Mouse (Mus musculus) WW6 (cell line): ENCODE results near the gene Dnaja4.
"Not testable (repeated sequence)": the region's sequence is repeated elsewhere in the genome, so short reads cannot be mapped to it uniquely, and the experiment has no call there.

Source experiments
- DNase-seq: peaks from one replicate; pipeline ENCODE4 v3.0.0-alpha.2; 2013; ENCODE audit warnings: low read depth, low spot score

Gene Dnaja4

GRCm38 (mm10) chr9:54698318-54699086 lies at the start of gene Dnaja4:
TSS of gene Dnaja4 (plus strand) at chr9:54698873.
- no peak for DNase-seq

- DNase-seq = no peak
These were observed 49.3 kb upstream of the Dnaja4 start for GRCm38 (mm10) chr9:54649360-54649759.

DNA sequence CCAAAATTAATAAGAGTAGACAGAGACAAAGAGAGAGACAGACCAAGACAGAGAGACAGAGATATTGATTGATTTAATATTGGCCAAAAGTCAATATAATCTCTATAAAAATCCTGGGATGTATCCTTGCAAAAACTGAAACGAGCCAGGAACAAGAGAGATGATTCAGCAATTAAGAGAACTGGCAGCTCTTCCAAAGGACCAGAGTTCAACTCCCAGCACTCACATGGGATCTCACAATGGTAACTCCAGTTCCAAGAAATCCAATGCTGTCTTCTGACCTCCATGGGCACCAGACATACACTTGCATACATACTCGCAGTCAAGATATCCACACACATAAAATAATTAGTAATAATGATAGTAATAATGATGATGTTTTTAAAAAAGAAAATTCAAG lies 45.9 kb upstream of the Dnaja4 start:
- no peak for DNase-seq

DNA sequence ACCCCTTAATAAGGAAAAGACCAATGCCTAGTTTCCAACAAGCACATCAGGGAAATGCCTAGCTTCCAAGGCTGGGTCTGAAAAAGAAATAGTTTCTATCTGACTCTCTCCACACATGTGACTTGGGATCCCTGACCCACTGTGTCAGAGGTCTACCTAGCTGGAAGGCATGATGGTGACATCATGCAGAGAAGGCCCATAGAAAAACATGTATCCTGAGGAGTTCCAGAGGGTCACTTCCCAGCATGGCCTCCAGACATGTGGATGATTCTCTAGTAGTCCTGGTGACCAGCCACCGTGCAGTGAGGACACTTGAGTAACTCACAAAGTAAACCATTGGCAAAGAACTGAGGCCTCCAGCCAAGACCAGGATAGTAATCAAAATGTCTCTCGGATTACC lies 42.8 kb upstream of the Dnaja4 start:
- no peak for DNase-seq

GRCm38 (mm10) chr9:54656402-54656801 lies 42.3 kb upstream of the Dnaja4 start:
- no peak for DNase-seq

- DNase-seq = no peak
These were observed 39.9 kb upstream of the Dnaja4 start for GRCm38 (mm10) chr9:54658773-54659172.

DNA sequence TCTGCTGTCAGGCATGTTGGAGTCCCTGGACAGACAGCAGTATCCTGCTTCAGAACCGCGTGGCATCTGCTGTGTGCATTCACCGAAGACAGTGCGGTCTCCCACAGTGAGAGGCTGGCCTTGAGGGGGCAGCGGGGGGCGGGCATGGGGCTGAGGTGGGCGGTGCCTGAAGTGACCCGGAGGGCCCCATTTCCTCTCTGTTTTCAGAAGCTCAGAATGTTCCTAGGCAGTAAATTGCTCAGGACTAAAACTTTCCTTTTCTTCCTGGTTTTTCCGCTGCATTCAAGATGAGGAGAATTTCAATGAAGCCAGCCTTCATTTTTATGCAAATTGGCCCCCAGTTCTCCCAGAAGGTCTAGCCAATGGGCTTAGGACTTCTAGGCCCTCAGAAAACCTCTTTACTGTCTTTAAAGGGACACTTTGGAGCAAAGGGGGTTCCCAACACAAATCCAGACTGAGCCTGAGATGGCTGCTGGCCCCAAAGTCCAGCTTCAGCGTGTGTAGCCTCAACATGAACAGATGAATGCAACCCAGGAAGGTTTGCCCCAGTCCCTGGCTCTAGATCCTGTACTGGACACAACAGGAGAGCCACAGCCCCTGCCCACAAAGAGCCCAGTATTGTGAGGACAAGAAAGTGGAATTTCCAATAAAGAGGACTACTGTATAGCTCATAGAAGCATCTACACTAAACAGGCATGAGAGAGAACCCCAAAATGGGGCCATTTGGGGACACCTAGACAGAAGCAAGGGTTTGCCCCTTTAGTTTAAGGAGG lies 36.9 kb upstream of the Dnaja4 start, which contains the start of gene Acsbg1:
Gene Acsbg1 (minus strand): TSS at position 266 of the 773 bp plus-strand sequence.
- no peak for DNase-seq

GRCm38 (mm10) chr9:54664358-54664757 lies 34.3 kb upstream of the Dnaja4 start:
- DNase-seq = no peak

GRCm38 (mm10) chr9:54666116-54666515 lies 32.6 kb upstream of the Dnaja4 start:
- no peak for DNase-seq

DNA sequence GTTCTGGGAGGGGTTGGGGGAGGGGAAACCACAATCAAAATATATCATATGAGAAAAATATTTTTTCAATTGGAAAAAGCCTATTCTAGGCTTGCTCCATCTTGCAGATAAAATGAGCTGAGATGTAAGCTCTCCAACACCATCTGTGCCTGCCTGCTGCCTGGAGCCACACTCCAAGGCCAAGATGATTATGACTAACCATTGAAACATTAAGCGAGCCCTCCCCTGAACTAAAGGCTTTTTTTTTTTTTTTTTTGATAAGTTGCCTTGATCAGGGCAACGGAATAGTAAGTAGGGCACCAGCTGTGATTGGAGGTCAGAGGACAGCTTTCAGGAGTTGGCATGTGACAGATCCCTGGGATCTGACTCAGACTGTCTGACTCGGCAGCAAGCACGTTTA lies 30.2 kb upstream of the Dnaja4 start:
- DNase-seq = no peak

- no peak for DNase-seq
These were observed 26.7 kb upstream of the Dnaja4 start for GRCm38 (mm10) chr9:54671962-54672361.

- DNase-seq = no peak
These were observed 24.8 kb upstream of the Dnaja4 start for GRCm38 (mm10) chr9:54673887-54674286.

DNA sequence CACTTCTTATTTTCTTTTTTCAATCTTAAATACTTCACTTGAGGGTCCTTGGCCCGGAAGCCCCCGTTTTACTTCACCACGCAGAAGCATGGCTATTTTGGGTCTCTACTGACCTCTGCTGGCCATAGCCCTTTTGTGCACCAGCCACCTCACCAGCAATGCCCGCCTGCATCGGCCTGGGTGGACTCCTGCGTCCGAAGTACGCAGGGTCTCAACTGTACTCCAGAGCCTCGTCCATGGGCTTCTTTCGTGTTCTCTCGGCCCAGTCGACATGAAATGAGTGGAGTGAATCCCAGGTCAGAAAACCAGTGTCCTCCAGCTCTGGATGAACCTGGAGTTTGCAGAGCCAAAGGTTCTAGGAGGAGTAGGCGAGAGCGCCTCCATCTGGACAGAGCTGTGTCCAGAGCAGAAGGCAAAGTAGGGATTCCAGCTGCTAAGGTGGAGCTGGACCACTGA lies 22.1 kb upstream of the Dnaja4 start:
- no peak for DNase-seq

DNA sequence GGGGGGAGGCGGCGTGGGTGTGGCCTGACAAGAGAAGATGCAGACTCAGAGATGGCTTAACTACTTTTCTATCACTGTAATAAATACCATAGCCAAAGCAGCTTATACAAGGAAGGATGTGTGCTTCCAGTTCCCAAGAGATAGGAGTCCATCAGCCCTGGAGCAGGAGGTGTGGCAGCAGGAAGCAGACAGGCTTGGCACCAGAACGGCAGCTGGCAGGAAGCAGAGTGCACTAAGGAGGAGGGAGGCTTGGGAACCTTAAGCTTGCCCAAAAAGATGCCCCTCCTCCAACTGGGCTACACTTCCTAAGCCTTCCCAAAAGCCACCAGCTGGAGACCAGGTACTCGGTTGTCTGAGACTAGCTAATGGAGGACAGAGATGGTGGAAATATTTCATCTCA lies 15.8 kb upstream of the Dnaja4 start:
- DNase-seq = no peak

DNA sequence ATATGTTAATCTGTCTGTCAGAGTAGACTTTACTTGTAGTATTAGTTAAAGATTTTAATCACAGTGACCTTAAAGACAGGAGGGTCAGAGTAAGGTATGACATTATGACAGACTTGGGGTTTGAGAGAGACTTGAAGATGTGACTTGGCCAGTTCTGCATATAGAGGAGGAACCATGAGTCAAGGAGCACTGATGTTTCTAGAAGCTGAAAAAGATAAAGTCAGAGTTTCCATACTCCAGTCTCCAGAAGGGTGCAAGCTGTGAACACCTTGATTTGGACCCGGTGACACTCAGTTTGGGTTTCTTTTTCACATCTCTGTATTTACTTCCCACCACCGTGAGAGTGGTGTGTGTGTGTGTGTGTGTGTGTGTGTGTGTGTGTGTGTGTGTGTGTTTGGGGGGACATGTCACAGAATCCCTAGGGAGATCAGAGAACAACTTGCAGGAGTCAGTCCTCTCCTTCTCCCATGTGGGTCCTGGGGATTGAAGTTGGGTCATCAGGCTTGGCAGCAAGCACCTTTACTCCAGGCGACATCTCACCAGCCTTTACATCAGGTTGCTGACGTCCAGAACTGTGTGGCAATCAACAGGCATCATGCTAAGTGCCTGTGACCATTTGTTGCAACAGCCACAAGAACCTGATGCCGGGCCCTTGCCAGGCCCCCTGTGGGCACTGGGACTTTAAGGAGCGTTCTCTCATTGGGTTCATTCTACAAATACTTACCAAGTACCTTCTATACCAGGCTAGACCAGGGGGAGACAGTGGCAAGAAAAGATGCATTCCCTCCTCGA lies 14.7 kb upstream of the Dnaja4 start:
- no peak for DNase-seq

DNA sequence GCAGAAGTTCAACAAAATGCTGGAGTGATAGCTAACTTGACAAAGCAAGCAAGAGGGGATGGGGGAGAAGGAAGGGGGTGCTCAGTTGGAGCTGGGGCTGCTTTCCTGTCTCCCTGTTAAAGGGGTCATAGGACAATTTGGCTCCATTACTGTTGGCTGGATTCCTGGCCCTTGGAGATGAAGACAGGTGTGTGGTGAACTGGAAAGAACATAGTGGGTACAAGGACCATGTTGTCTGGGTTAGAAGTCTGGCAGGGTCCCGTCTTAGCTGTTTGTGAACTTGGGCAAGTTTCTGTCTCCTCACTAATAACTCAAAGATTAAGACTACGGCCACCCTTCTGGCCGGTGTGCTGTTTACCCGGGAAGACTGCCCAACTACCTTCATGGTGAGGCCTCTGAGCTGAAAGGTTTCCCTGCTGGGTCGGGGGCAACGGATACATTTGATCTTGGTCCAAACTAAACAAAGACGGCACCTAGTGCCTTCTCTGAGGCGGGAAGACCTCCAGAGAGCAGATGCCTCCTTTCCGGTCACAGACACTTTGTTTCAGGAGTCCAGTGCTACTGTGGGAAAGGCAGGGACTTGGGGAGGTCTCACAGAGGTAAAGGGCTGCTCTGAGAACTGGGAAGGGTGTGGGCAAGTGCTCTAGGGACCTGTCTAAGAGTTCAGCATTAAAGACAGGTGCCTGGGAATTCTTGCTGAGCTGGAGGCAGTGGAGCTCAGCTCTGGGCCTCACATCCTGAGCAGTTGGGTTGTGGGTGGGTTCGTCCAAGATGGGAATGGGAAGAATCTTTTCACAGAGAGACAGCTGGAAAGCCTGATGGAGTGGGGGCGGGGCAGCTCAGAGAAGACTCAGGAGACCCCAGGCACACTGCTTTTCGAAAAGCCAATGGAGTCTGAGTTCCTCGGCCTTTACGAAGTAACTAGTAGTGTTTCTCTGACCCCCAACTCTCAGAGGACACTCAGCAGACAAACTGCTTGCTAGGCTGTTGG lies 11.1 kb upstream of the Dnaja4 start:
- DNase-seq = no peak

DNA sequence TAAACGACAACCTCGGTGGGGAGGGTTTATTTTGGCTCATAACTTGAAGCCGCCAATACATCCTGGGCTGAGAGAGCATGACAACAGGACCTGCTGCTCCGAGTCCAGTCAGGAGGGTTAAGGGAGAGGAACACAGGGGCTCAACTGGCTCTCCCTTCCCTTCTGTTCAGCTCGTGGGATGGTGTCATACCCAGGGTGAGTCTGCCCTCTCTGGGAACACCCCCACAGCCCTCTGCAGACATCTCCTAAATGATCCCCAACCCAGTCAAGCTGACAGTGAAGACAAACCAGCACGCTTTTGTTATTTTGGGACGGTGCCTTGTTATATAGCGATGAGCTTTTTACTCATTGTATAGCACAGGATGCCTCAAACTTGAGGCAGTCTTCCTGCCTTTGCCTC lies 9.2 kb upstream of the Dnaja4 start:
- DNase-seq = no peak

GRCm38 (mm10) chr9:54690697-54691096 lies 8.0 kb upstream of the Dnaja4 start:
- not testable (repeated sequence) for DNase-seq

- not testable (repeated sequence) for DNase-seq
These were observed 7.3 kb upstream of the Dnaja4 start for GRCm38 (mm10) chr9:54691241-54691805.

DNA sequence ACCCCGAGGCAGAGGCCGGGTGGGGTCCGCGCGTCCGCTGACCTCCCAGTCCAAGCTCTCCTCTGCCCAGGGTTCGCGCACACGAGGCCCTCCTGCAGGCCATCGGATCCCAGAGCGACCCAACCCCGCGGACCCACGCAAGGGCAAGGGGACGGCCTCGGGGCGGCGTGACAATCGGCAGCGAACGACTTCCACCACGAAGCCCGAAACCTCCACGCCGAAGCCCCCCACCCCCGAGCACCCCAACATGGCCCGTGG lies 343 bp downstream of the Dnaja4 start:
- no peak for DNase-seq
